17 mouse cellular contexts compared by ENCODE assay signal in genomic region chr9:44716997-44717821, GRCm38 (mm10). TPM values are rescaled to one million over a fixed set of nuclear protein-coding genes. Genes with fewer than 3 reads are reported as not detected.
DNase-seq lines count a peak whose midpoint lies in the region; ATAC-seq and TF ChIP-seq lines count a peak whose summit lies in the region.
"Had no signal": no experiment of that assay in that cellular context is flagged by ENCODE, and none has a peak within 500 bp of the region (broad histone marks: within the 10 kb centered on the region; RNA-seq: fewer than 3 reads in every experiment).

No protein-coding gene starts in this region.

- no peaks in the 10 kb centered on the region for H3K9me3 ChIP-seq in heart, embryonic 15.5 days (replicated peaks)
- no peaks in the 10 kb centered on the region for H3K9me3 ChIP-seq in heart, embryonic 12.5 days (replicated peaks)
- H3K9me3 ChIP-seq: forebrain, embryonic 15.5 days; hindbrain, embryonic 15.5 days; midbrain, embryonic 15.5 days had no signal

- 71% methylated on average over 6 of the region's 6 CpGs for WGBS in heart, embryonic 15.5 days
- WGBS in heart, embryonic 12.5 days = 73% methylated on average over 6 of the region's 6 CpGs
- 73% methylated on average over 6 of the region's 6 CpGs for WGBS in olfactory bulb, adult 2 months

- TF ChIP-seq POLR2A in olfactory bulb, adult 2 months (IDR thresholded peaks at IDR 0.05; ENCODE audit: insufficient read depth, low read depth, low read length) = no peak

- peak; percentile 34 for DNase-seq in right cerebral cortex, adult 18-20 months
- DNase-seq in right cerebral cortex, postnatal 4 days = no peak
- peak; percentile 80 for DNase-seq in MN1 (ENCODE audit: low spot score)
- no peak for DNase-seq in lung, postnatal 36 days
- DNase-seq: gastrocnemius, postnatal 10 days; lung, adult 18-20 months; lung, postnatal 4 days; right cerebral cortex, postnatal 25 days had no signal

- H3K27ac ChIP-seq in heart, embryonic 15.5 days = peak overlapping the region; percentile 71; the same call in 1 of the 2 replicates
- no peak overlapping the region for H3K27ac ChIP-seq in heart, embryonic 12.5 days (ENCODE audit: poor library complexity, severe bottlenecking)
- peak overlapping the region; percentile 13; the same call in 1 of the 2 replicates for H3K27ac ChIP-seq in olfactory bulb, adult 2 months (ENCODE audit: insufficient read depth, low read depth, low read length)
- H3K27ac ChIP-seq: forebrain, embryonic 15.5 days; hindbrain, embryonic 15.5 days; midbrain, embryonic 15.5 days had no signal

- H3K36me3 ChIP-seq in heart, embryonic 15.5 days = peaks cover 25% of the 10 kb centered on the region
- H3K36me3 ChIP-seq in heart, embryonic 12.5 days = peaks cover 64% of the 10 kb centered on the region

- H3K9ac ChIP-seq in heart, embryonic 15.5 days = no peak overlapping the region
- H3K9ac ChIP-seq in heart, embryonic 12.5 days = no peak overlapping the region
- H3K9ac ChIP-seq: forebrain, embryonic 15.5 days; hindbrain, embryonic 15.5 days; midbrain, embryonic 15.5 days had no signal

- H3K27me3 ChIP-seq in heart, embryonic 15.5 days = no peaks in the 10 kb centered on the region
- H3K27me3 ChIP-seq in heart, embryonic 12.5 days (replicated peaks) = no peaks in the 10 kb centered on the region
- H3K27me3 ChIP-seq: CH12.LX; forebrain, embryonic 15.5 days; hindbrain, embryonic 15.5 days; midbrain, embryonic 15.5 days; Patski had no signal

- no peak overlapping the region for H3K4me3 ChIP-seq in heart, embryonic 15.5 days
- no peak overlapping the region for H3K4me3 ChIP-seq in heart, embryonic 12.5 days
- no peak overlapping the region for H3K4me3 ChIP-seq in olfactory bulb, adult 2 months (ENCODE audit: insufficient read depth, low read depth, low read length)
- H3K4me3 ChIP-seq: forebrain, embryonic 15.5 days; hindbrain, embryonic 15.5 days; midbrain, embryonic 15.5 days had no signal

- ATAC-seq in heart, embryonic 15.5 days (replicated peaks; ENCODE audit: insufficient number of reproducible peaks, insufficient read depth, low FRiP score, low read depth) = no peak
- no peak for ATAC-seq in heart, embryonic 12.5 days (ENCODE audit: insufficient number of reproducible peaks, low FRiP score)
- ATAC-seq: forebrain, embryonic 15.5 days; midbrain, embryonic 15.5 days; Patski had no signal

- TF ChIP-seq CTCF in olfactory bulb, adult 2 months (IDR thresholded peaks at IDR 0.05; ENCODE audit: insufficient read depth, low read depth, low read length) = no peak

- no peak overlapping the region for H3K4me2 ChIP-seq in heart, embryonic 15.5 days
- H3K4me2 ChIP-seq in heart, embryonic 12.5 days = no peak overlapping the region
- H3K4me2 ChIP-seq: forebrain, embryonic 15.5 days; hindbrain, embryonic 15.5 days; midbrain, embryonic 15.5 days had no signal

- H3K4me1 ChIP-seq in heart, embryonic 15.5 days (replicated peaks) = peaks cover 44% of the 10 kb centered on the region
- H3K4me1 ChIP-seq in heart, embryonic 12.5 days (replicated peaks) = peaks cover 26% of the 10 kb centered on the region
- H3K4me1 ChIP-seq in olfactory bulb, adult 2 months (ENCODE audit: control insufficient read depth, insufficient read depth, low read length) = peaks cover 74% of the 10 kb centered on the region

RNA-seq across cellular contexts. Expression of gene Phldb1, which starts 17.8 kb away (rescaled TPM):
- 23.7 and 31.3 TPM in 2 replicates for polyA plus RNA-seq in heart, embryonic 15.5 days (2015; fragmentation: Nextera tagmentation; extraction: Ambion mirVana)
- polyA plus RNA-seq in heart, embryonic 12.5 days (2016; fragmentation: Nextera tagmentation; extraction: Ambion mirVana) = 34.8 and 36.9 TPM in 2 replicates
- polyA plus RNA-seq in olfactory bulb, adult 2 months (2012; ENCODE audit: insufficient read depth, insufficient read length, low replicate concordance, missing spikeins) = not detected in 2 replicates

RNA-seq across cellular contexts. Expression of gene Treh, which starts 44.2 kb away (rescaled TPM):
- not detected in 2 replicates for polyA plus RNA-seq in heart, embryonic 15.5 days (2015; fragmentation: Nextera tagmentation; extraction: Ambion mirVana)
- polyA plus RNA-seq in heart, embryonic 12.5 days (2016; fragmentation: Nextera tagmentation; extraction: Ambion mirVana) = not detected in 2 replicates
- not detected in 2 replicates for polyA plus RNA-seq in olfactory bulb, adult 2 months (2012; ENCODE audit: insufficient read depth, insufficient read length, low replicate concordance, missing spikeins)
- polyA plus RNA-seq: forebrain, embryonic 15.5 days; hindbrain, embryonic 15.5 days; limb, embryonic 14.5 days; midbrain, embryonic 15.5 days; Patski had no signal

RNA-seq across cellular contexts. Expression of gene Arcn1, which starts 50.4 kb away (rescaled TPM):
- polyA plus RNA-seq in heart, embryonic 15.5 days (2015; fragmentation: Nextera tagmentation; extraction: Ambion mirVana) = 106 and 125 TPM in 2 replicates
- 151 and 160 TPM in 2 replicates for polyA plus RNA-seq in heart, embryonic 12.5 days (2016; fragmentation: Nextera tagmentation; extraction: Ambion mirVana)
- polyA plus RNA-seq in olfactory bulb, adult 2 months (2012; ENCODE audit: insufficient read depth, insufficient read length, low replicate concordance, missing spikeins) = 192 TPM in 1 of 2 replicates, not detected in the other

RNA-seq across cellular contexts. Expression of gene Ift46, which starts 50.5 kb away (rescaled TPM):
- polyA plus RNA-seq in heart, embryonic 15.5 days (2015; fragmentation: Nextera tagmentation; extraction: Ambion mirVana) = 54.3 and 66.6 TPM in 2 replicates
- polyA plus RNA-seq in heart, embryonic 12.5 days (2016; fragmentation: Nextera tagmentation; extraction: Ambion mirVana) = 63.1 and 71.9 TPM in 2 replicates
- not detected in 2 replicates for polyA plus RNA-seq in olfactory bulb, adult 2 months (2012; ENCODE audit: insufficient read depth, insufficient read length, low replicate concordance, missing spikeins)

Comparison
In these comparisons a context has a peak if more than half of its experiments do, and no peak if none do; other contexts are left out.
1. DNase-seq: peak in right cerebral cortex, adult 18-20 months (single experiment) and MN1 (single experiment); none in right cerebral cortex, postnatal 4 days (single experiment) and lung, postnatal 36 days (single experiment).